Mouse (Mus musculus) gastrocnemius, postnatal 25 days (tissue): ENCODE results near the gene Gm20388. TPM values are rescaled to one million over a fixed set of nuclear protein-coding genes. Genes with fewer than 3 reads are reported as not detected.
A peak's percentile ranks its signal among the peaks of the same experiment; 100 is the strongest.
"Not testable (repeated sequence)": the region's sequence is repeated elsewhere in the genome, so short reads cannot be mapped to it uniquely, and the experiment has no call there.

Experiments used
- DNase-seq: peaks from one replicate; pipeline ENCODE4 v3.0.0; 2022
- total RNA-seq, 2 experiments: library from RNA; stranded (reverse); gene quantifications; 1 replicate in 1 of 2; 2 replicates in 1 of 2; pipeline ENCODE4 v1.2.3; 2021

Gm20388 gene
- total RNA-seq, 2 experiments from 2014 or later: 6.7 TPM; not detected in 1

DNA sequence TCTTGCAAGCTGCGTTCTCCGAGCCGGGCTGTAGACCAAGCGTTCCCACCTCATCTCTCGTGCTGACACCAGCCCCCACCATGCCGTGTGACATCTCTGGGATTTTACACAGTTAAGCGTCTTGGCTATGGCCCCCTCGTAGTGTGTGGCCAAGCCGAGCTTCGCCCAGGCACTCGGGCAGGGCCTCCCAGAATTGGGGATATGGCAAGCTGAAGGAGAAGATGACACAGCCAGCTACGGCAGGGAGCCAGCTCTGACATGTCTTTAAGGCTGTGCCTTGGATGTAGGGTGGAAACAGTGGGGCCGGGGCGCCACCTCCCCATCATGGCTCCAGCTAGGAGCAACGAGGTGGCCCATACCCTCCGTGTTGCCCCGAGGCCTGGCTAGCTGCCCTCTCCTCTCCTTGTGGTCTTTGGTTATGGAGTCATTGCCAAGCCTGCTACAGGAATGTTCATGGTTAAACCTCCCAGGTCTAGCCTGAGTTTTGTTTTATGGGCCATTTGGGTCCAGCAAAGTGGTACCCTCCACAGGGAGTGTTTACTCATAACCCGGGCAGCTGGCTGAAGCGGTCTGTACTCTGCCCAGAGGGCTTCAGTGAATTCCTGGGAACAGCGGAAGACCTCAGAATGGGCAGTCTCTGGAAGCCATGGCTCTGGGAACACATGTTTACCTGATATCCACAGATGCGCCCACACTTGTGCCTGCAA is 406.6 kb downstream of the Gm20388 start:
- DNase-seq: no peak

DNA sequence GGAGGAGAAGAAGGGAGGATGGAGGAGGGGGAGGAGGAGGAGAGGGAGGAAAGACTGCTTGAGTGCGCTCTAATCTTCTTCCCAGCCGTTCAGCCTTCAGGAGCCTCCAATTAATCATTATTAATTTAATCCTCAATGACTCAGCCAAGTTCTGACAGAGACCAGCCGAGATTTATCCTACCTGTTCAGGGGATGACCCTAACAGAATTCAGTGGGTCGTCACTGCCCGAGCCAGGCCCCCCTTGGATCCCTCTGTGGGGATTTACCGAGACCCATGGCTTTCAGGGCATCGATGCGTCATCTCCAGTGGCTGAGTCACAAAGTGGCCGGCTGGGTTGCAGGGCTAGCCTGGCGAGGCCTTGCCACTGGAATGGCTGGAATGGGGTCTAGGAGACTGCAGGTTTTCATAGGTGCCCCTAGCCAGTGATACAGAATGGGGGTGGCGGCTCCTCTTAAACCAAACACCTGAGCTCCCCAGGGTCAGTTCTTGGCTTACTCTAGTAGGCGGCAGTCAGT is 407.9 kb downstream of the Gm20388 start:
- no peak for DNase-seq

DNA sequence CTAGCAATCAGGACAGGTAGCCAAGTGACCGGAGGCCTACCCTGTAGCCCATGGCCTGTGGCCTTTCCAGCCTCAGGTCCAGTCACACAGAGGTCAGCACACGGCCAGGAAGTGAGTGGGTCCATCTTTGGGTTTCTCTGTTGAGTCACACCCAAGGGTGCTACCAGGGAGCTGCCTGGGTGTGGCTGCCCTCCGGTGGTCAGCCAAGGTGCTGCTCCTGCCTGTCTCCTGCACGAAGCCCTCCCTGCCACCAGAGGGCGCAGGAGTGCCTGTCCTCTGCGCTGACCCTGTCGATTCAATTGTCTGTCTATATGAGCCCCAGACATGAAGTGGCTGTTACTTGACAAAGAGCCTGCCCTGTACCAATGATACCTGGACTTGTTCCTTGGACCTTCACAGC is 408.8 kb downstream of the Gm20388 start:
- peak; percentile 72 for DNase-seq

DNA sequence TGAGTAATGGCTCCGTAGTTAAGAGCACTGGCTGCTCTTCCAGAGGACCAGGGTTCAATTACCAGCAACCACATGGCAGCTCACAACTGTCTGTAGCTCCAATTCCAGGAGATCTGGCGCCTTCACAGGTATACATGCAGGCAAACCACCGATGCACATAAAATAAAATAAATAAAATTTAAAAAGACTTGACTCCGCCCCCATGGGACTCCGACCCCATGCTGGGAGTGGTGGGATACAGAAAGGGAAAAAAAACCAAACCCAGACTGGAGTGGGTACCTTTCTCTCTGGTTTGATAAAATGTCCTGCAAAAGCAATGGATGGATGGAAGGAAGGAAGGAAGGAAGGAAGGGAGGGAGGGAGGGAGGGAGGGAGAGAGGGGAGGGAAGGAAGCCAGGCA is 409.5 kb downstream of the Gm20388 start:
- DNase-seq: no peak

DNA sequence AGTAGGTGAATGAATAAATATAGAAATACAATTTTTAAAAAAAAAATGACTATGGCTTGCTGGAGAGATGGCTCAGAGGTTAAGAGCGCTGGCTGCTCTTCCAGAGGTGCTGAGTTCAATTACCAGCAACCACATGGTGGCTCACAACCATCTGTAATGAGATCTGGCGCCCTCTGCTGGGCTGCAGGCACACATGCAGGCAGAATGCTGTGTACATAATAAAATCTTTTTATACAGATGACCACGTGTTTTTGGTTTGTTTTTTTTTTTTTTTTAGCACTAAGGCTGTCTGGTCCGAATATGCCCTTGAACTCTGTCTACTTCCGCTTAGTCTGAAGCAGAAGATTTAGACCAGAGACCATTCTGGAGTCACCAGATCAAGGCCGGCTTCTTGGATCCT is 411.1 kb downstream of the Gm20388 start:
- no peak for DNase-seq

DNA sequence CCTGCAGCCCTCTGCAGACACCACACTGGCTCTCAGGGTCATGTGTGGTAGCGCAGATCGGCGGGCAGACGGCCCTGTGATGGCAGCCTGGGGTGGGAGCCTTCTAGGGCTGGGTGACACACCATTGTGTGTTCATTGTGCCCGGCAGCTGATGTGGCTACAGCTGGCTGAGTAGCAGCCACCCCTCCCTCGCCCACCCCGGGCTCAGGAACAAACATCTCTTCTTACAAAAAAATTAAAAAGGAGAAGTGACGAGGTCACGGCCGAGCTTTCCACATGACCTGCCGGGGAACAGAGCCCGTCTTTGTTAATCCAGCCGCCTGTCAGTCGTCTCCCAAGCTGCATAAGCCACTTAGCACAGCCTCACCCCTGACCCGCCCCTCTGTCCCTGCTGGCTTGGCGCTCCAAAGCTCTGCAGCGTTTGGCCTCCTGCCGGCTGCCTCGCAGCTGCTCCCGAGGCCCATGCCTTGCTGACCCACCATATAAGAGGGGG is 412.4 kb downstream of the Gm20388 start:
- peak; percentile 61 for DNase-seq

DNA sequence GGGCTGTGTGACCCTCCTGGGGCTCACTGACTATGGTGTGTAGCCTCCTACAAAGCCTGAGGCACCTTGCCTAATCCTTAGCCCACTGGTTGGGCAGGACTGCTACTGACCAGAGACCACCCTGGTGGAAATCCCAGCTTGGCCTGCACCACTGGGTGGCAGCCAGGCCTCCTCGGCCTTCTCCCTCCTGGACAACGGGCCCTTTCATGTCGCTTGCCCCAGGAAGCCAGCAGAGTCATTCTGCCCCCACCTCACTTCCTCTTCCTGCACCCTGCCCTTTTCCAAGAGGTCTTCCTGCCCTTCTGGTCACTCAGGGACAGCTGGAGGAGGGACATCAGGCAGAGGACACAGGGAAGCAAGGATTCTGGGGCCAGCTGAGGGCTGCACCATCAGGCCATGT is 413.9 kb downstream of the Gm20388 start:
- DNase-seq: peak; percentile 41

DNA sequence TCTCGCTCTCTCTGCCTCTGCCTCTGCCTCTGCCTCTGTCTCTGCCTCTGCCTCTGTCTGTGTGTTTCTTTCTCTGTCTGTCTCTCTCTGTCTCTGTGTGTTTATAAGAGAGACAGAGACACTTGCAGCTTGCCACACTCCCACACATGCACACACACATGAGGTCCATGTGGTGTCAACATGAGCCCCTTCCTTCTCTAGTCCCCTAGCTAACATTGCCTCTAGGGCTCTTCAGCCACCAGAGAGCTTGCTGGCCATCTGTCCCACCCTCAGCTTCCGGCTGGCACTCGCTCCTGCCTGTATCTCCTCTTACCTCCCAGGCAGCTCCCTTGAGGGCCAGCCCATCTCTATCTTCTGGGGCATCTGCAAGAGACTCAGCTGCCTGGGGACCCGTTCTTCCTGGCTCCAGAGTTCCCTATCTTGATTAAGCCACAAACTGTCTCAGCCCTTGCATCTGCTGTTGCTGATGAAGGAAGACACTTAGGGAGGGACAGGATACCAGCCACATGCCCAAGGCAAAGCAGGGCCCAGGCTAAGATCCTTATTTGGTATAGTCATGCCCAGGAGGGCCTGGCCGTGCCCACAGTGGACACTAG is 414.6 kb downstream of the Gm20388 start:
- DNase-seq: no peak

DNA sequence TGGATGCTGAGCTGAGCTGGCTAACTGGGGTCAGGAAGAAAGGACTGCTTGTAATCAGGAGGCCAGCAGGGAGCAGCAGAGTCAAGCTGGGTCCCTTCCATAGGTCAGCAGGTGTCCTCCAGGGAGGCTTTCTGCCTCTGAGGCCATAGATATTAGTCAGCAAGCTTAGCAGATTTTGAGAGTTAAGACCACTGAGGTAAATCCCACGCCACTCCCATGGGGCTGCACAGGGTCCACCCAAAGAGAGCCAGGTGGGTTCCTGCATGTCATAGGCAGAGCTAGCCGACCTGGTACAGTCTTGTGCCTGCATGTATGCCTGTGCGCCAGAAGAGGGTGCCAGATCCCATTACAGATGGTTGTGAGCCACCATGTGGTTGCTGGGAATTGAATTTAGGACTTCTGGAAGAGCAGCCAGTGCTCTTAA is 416.5 kb downstream of the Gm20388 start:
- no peak for DNase-seq

DNA sequence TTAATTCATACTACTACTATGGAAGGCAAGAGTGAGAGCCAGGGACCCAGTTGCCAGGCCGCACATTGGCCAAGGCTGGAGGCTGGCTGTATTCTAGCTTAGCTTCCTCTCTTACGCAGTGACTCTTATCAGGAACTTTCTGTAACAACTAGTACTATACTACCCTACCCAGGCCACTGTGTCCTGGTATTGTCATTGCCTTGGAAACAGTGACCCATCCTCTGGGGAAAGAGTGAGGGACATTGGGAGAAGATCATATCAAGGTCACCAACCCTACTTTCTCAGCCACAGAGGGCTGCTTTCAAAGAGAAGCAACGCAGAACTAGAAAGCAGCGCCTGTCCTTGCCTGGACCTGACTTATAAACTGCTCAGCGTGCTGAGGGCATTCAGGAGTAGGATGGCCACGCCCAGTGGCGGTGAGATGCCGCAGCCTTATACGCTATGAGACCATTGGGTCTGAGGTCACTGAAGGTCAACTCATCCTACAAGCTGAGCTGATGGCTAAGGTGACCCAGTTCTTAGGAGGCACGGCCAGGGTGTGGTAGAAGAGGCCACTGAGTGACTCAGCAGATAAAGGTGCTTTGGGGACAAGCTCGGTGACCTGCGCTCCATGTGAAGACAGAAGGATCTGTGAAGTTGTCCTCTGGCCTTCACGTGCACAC is 417.9 kb downstream of the Gm20388 start:
- no peak for DNase-seq

DNA sequence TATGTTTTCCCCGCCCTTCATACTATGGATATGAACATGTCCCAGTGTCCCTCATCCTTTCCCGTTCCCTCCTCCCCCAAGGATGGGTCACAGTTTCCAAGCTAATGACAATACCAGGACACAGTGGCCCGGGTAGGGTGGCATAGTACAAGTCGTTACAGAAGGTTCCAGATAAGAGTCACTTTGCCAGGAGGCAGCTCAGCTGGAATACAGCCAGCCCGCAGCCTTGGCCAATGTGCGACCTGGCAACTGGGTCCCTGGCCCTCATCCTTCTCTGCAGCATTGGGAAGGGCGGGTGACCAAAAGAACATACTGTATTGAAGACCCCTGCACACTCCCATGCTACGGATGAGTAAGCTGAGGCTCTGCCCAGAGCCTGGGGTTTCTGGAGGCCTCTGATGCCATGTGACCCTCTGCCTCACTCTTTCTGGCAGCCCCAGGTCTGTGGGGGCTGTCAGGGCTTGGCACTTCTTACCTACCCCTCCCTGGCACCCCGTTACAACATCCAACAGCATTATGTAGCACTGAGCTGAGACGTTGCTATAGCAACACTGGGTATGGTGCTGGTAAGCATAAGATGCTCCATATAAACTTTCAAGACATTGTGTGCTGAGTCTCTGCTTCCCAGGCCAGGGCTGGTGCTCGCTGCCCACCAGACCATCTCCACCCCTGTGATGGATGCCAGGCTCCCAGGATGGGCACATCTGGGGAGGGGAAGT is 418.5 kb downstream of the Gm20388 start:
- DNase-seq: no peak

DNA sequence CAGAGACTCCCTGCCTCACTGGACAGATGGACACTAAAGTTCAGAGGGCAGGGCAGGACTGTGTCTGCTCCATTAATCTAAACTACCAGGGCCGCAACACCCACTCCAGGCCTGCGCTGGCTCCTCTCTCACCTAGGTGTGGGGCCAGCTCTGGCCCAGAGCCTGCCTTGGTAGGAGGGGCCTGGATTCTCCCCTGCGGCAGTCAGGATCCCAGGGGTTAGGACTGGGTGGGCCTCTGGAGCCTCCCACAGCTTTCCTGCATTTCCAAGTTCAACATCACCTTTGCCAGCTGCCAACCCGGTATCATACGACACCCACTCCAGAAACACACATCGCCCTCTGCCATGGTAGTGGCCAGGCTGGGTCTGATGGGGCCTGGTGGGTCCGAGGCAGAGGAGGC is 420.4 kb downstream of the Gm20388 start:
- DNase-seq: no peak

DNA sequence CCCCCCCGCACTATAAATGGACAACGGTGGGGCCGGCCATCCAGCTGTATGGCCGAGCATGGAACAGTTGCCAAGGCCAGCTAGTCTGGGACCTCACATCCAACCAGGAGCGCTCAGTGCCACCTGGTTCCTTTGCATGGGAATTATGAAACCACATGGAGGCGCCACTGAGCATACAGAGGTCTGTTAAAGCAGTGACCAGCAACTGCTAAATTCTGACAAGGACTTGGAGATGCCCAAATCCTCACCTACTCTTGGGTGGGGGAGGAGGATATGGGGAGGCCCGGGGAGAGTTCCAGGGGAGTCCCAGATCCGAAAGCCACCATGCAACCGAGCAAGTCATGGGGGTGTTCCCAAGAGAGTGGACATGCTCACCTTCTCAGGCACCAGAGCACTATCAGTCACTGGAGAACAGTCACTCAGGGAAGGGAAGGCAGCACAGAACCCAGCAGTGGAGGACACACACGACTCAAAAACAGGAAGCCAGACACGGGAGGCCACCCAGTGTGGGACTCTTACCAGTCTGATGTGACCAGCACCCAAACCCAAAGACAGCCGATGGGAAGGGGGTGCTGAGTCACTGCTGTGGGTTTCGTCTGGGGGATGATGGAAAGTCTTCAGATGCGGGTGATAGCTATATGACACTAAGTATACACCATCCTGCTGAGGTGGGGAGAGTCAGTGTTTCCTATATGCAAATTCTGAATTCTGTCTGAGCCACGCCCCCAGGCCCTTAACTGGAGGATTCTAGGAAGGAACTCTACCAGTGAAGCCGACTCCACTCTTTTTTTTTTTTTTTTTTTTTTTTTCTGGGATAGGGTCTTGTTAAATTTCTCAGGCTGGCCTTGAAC is 422.0 kb downstream of the Gm20388 start:
- no peak for DNase-seq

DNA sequence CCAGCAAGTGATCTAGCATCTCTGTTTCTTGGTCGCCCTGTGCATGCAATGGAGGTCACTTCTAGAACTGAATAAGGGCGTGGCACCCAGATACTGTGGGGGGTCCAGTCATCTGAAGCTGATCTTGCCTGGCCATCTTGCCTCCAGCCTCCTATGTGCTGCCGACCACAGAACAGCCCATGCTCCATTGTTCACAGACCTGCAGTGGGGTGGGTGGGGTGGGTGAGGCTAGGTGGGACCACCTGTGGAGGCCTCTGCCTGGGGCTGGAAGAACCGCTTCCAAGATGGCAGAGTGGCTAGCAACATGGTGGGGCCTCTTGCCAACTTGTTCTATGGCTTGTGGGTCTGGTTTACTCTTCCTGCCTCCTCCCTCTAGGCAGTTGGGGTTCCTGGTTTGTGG is 423.0 kb downstream of the Gm20388 start:
- no peak for DNase-seq

DNA sequence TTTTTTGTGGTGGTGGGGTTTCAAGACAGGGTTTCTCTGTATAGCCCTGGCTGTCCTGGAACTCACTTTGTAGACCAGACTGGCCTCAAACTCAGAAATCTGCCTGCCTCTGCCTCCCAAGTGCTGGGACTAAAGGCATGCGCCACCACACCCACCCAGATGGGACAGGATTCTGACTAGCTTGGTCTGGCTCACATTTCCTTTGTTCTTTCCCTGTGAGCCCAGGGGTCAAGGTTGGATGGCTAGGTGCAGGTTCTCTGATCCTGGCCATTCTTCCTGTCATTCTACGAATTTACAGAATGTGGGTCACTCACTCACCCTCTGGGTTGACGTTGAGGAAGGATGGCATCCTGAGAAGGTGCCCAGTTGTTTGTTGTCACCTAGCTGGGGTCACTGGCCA is 423.6 kb downstream of the Gm20388 start:
- not testable (repeated sequence) for DNase-seq

DNA sequence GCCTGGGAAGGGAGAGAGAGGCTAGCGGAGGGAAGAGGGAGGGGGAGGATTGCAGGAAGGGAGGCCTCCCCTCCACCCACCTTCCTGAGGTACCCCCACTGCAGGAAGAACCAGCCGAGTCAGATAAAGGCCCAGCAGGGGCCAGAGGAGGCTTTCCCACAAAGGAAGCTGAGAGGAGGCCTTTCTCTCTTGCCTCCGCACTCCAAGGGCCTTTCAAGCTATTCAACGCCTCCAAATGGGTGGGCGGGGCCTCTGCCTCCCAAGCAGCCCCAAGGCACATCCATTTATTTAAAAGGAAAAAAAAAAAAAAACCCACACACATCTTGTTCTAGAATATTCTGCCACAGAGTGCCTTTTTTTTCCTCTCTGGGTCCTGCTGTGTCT is 424.2 kb downstream of the Gm20388 start:
- DNase-seq: no peak

DNA sequence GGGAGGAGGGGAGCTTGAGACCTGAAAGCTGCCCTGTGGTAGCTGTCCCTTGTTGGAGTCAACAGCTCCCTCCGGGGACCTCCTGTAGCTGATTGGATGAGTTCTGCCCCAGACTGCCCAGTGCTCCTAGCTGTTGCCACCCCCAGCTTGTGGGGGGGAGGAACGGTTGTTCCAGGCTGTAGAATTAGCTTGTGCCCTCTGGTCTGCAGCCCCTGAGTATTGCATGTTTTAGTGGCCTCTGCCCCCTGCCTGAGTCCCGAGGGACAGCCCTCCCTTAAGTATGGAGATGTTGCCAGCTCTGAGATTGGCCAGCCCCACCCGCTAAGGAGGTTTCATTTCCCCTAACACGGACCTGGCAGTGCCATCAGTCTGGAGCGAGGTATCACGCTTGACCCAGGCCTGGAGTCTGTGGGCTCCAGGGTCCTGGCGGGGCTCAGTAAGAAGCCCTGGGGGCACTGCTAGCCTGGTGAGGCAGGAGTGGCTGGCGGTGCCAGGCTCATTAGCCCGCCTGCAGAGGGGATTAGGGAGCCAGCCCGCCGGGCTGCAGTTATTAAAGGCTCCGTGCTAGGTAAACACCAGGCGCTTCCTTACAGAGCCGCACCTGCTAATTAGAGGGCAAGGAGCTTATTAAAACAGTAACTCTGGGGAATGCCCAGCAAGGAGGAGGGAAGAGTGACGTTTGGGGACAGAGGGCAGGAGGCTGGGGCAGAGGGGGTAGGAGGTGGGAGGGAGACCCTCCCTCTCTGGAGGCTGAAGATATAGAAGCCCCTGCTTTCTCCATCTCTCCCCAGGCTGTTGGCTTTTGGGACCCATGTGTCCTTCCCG is 424.8 kb downstream of the Gm20388 start:
- no peak for DNase-seq

DNA sequence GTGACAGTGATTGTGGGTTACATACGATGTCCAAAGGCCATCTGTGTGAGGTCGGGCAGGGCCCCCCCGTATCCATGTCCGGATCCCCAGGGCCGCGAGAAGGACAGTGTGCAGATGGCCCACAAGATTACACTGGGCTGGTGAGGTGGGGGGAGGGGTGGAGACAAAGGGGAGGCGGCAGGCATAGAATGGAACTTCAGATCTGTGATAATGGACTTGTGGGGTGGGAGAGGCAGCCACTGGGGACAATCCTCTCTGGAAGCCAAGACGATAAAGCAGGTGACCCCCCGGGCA is 425.4 kb downstream of the Gm20388 start:
- no peak for DNase-seq

DNA sequence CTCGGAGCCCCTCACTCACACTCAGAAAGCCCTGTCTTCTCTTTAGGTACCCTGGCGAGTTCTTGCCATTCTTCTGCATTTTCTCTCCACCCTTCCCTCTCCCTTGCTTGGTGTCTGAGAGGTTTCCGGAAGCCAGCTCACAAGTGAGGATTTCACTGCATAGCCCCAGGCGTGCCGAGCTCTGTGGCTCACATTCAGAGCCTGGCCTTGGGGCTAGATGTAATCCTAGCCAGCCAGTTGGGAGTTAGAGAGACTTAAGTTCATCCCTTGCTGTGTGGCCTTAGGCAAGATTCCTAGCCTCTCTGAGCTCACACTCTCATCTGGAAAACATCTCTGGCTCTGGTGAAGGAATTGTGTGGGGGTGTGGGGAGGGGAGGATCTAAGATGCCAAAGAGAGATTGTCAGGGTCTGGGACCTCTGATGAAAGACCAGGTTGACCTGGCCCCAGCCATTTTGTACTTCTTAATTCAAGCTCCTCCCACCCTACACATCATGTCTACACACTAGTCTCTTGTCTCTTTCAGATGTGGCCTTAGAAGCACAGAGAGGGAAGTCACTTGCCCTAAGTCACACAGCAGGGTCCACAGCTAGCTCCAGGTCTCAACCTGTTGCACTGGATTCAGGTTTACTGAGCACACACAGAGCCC is 426.4 kb downstream of the Gm20388 start:
- DNase-seq: no peak

DNA sequence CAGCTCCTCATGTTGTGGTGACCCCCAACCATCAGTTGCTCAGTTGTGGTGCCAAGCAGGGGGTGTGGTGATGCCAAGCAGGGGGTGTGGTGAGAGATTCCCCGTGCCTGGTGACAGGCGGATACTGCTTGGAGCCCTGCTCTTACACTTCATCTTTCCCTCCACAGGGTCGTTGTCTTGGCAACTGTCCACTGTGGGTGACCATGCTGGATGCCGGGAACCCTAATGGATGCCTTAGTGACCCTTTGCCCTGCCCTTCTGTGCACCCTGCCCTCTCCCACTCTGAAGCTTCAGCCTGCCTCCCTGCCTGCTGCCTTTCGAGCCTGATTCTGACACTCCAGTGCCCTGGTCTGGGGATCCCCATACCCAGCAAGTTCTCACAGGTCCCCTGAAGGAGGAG is 427.0 kb downstream of the Gm20388 start:
- no peak for DNase-seq
